Mouse (Mus musculus) kidney, postnatal 14 days (tissue): Measurements from ENCODE around the gene Sox5.

Experiments
- DNase-seq: peaks from one replicate; pipeline ENCODE4 v3.0.0; 2022; ENCODE audit warnings: mixed read lengths

Sox5 gene

GRCm38 (mm10) chr6:144010285-144010684, 771.5 kb downstream of the Sox5 start:
- no peak for DNase-seq

GRCm38 (mm10) chr6:144005132-144005531, 776.6 kb downstream of the Sox5 start:
- DNase-seq: no peak

- no peak for DNase-seq
These were observed 783.6 kb downstream of the Sox5 start for GRCm38 (mm10) chr6:143998201-143998600.

GRCm38 (mm10) chr6:143997616-143998015, 784.2 kb downstream of the Sox5 start:
- no peak for DNase-seq

GRCm38 (mm10) chr6:143995046-143995445, 786.7 kb downstream of the Sox5 start:
- no peak for DNase-seq

- DNase-seq: no peak
These were observed 794.2 kb downstream of the Sox5 start for GRCm38 (mm10) chr6:143987548-143987947.

- no peak for DNase-seq
These were observed 801.6 kb downstream of the Sox5 start for GRCm38 (mm10) chr6:143980131-143980530.

GRCm38 (mm10) chr6:143967724-143968400, 813.9 kb downstream of the Sox5 start:
- no peak for DNase-seq

- no peak for DNase-seq
These were observed 821.3 kb downstream of the Sox5 start for GRCm38 (mm10) chr6:143960487-143960886.

- no peak for DNase-seq
These were observed 821.7 kb downstream of the Sox5 start for GRCm38 (mm10) chr6:143960081-143960480.

GRCm38 (mm10) chr6:143958372-143958771, 823.4 kb downstream of the Sox5 start:
- DNase-seq: no peak

GRCm38 (mm10) chr6:143957063-143957462, 824.7 kb downstream of the Sox5 start:
- DNase-seq: no peak

GRCm38 (mm10) chr6:143948553-143949308, 833.0 kb downstream of the Sox5 start:
- DNase-seq: no peak

- DNase-seq: no peak
These were observed 833.7 kb downstream of the Sox5 start for GRCm38 (mm10) chr6:143948071-143948470.

- no peak for DNase-seq
These were observed 838.7 kb downstream of the Sox5 start for GRCm38 (mm10) chr6:143943126-143943525.

GRCm38 (mm10) chr6:143941291-143941785, 840.4 kb downstream of the Sox5 start:
- no peak for DNase-seq

- peak; percentile 23 for DNase-seq
These were observed 858.6 kb downstream of the Sox5 start for GRCm38 (mm10) chr6:143923146-143923545.

- DNase-seq: no peak
These were observed 863.3 kb downstream of the Sox5 start for GRCm38 (mm10) chr6:143918405-143918947.

- no peak for DNase-seq
These were observed 865.5 kb downstream of the Sox5 start for GRCm38 (mm10) chr6:143916152-143916735.

GRCm38 (mm10) chr6:143915686-143916085, 866.1 kb downstream of the Sox5 start:
- no peak for DNase-seq

GRCm38 (mm10) chr6:143912316-143912715, 869.5 kb downstream of the Sox5 start:
- no peak for DNase-seq

- DNase-seq: no peak
These were observed 877.1 kb downstream of the Sox5 start for GRCm38 (mm10) chr6:143904693-143905031.

- DNase-seq: no peak
These were observed 877.6 kb downstream of the Sox5 start for GRCm38 (mm10) chr6:143903981-143904692.
